Mouse (Mus musculus): ENCODE data around the gene Olfr1451. TPM values are rescaled to one million over a fixed set of nuclear protein-coding genes. Genes with fewer than 3 reads are reported as not detected.
"Not testable (repeated sequence)": the region's sequence is repeated elsewhere in the genome, so short reads cannot be mapped to it uniquely, and the experiment has no call there.

Gene Olfr1451
- not detected in 2 replicates for polyA plus RNA-seq (2014; fragmentation: Nextera tagmentation; extraction: Ambion mirVana)

DNA sequence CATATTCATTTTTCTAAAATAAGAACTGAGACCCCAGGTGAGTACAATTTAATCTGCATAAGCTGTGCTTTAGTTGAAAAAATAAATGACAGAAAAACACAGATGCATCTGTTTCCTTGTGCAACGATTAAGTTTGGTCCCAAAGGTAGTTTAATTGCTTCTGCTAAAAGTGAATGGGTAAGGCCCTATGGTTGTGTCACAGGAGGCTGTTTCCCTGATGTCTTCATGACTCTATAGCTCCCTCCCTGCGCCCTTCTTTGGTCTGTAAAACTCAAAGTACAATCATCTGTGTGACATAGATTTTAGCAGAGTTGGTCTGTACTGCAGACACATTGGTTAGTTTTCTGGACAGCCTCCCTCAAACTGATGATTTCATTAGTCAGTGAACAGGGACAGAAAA, at the start of gene Olfr1451:
TSS of gene Olfr1451 (plus strand) at position 301 of the 400 bp plus-strand sequence.
- ATAC-seq (replicated peaks; ENCODE audit: low FRiP score) (no peak), DNase-seq (ENCODE audit: low spot score) (no peak)
- Histone ChIP-seq H3K27ac (ENCODE audit: low read depth, low read length) (no peak within 1 kb of the TSS), H3K4me3 (ENCODE audit: low read depth, low read length) (no peak within 1 kb of the TSS), H3K4me2 (ENCODE audit: low read depth, low read length, severe bottlenecking) (no peak within 1 kb of the TSS), H3K9ac (ENCODE audit: low read length) (no peak within 1 kb of the TSS), H3K9me3 (ENCODE audit: control insufficient read depth, low read length) (peaks cover 3% of the 10 kb centered on the region; the same call in 1 of the 2 replicates), H3K36me3 (ENCODE audit: control insufficient read depth, insufficient read depth, low read length) (no peaks in the 10 kb centered on the region), H3K4me1 (replicated peaks; ENCODE audit: control insufficient read depth, insufficient read depth, low read length) (no peaks in the 10 kb centered on the region), H3K27me3 (ENCODE audit: control insufficient read depth, insufficient read depth, low read length) (no peaks in the 10 kb centered on the region)
- 79% methylated on average over 2 of the region's 2 CpGs for WGBS

DNA sequence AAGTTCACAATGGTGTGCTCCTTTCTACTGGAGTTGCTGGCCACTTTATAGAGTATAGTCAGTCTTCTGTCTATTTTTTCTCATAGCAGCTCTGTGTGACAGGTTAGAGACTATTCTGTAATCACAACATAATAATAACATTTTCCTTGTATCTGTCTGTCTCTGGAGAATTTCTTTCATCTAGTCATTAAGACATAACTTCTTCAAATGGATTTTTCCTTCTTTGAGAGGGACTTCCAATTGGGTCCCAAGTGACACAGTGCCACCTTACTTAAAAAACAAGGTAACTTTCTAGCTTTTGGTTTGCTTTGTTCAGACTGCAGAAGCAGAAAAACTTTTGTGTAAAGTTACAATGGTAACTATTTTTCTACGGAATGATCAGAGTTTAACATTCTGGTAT, 44.9 kb upstream of the Olfr1451 start, which contains the start of gene Olfr1450:
TSS of gene Olfr1450 (plus strand) at position 301 of the 400 bp plus-strand sequence.
- H3K4me3 ChIP-seq (ENCODE audit: low read depth, low read length), result no peak within 1 kb of the TSS
- H3K9me3 ChIP-seq (ENCODE audit: control insufficient read depth, low read length), result no peaks in the 10 kb centered on the region; the same call in 1 of the 2 replicates
- DNase-seq (ENCODE audit: low spot score) (no peak), ATAC-seq (replicated peaks; ENCODE audit: low FRiP score) (no peak)
- H3K4me1 ChIP-seq (replicated peaks; ENCODE audit: control insufficient read depth, insufficient read depth, low read length), result no peaks in the 10 kb centered on the region
- H3K27me3 ChIP-seq (ENCODE audit: control insufficient read depth, insufficient read depth, low read length), result no peaks in the 10 kb centered on the region
- no peak within 1 kb of the TSS for H3K9ac ChIP-seq (ENCODE audit: low read length)
- WGBS, result 89% methylated on average over 1 of the region's 1 CpGs
- H3K36me3 ChIP-seq (ENCODE audit: control insufficient read depth, insufficient read depth, low read length), result no peaks in the 10 kb centered on the region
- H3K4me2 ChIP-seq (ENCODE audit: low read depth, low read length, severe bottlenecking), result no peak within 1 kb of the TSS
- no peak within 1 kb of the TSS for H3K27ac ChIP-seq (ENCODE audit: low read depth, low read length)

DNA sequence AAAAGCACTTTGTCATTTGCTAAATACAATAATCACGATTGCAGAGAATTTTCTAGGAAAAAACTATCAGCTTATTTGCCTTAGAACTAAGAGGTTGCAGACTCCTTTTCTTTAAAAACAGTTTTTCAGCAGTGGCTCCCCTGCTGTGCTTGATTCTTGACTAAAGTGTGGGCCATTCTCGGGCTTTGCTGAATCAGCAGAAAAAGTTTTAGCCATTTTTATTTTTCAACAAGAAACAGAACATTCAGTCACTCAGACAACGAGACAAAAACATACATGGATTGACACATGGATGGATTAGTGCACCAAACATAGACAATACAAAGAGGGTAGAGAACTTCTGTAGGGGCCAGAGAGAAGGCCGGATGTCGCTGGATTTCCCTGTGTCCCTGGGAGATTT, 24.7 kb upstream of the Olfr1451 start:
- 86% methylated on average over 5 of the region's 5 CpGs for WGBS
- not testable (repeated sequence) for H3K4me3 ChIP-seq (ENCODE audit: low read depth, low read length); H3K36me3 ChIP-seq (ENCODE audit: control insufficient read depth, insufficient read depth, low read length); DNase-seq (ENCODE audit: low spot score); H3K9me3 ChIP-seq (ENCODE audit: control insufficient read depth, low read length); H3K4me2 ChIP-seq (ENCODE audit: low read depth, low read length, severe bottlenecking); ATAC-seq (replicated peaks; ENCODE audit: low FRiP score); H3K4me1 ChIP-seq (replicated peaks; ENCODE audit: control insufficient read depth, insufficient read depth, low read length); H3K27ac ChIP-seq (ENCODE audit: low read depth, low read length); H3K27me3 ChIP-seq (ENCODE audit: control insufficient read depth, insufficient read depth, low read length); H3K9ac ChIP-seq (ENCODE audit: low read length)

DNA sequence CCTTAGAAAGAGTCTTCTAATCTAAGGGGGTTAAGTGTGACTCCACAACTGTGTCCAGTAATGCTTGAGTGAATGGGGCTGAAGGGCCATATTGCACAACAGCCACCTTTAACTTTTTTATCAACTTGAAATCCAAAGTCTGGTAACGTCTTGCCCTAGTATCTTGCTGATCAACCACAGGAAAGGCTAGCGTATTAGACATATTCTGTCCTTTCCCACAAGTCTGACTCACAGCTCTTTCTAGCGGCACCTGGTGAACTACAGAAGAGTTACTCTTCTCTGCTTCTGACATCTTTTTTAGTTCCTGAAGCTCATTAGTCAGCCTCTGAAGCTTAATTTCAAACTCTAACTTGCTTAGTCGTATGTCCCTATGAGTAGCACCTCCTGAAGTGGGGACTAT, 2.5 kb upstream of the Olfr1451 start:
- DNase-seq (ENCODE audit: low spot score); H3K4me3 ChIP-seq (ENCODE audit: low read depth, low read length); H3K27me3 ChIP-seq (ENCODE audit: control insufficient read depth, insufficient read depth, low read length); H3K36me3 ChIP-seq (ENCODE audit: control insufficient read depth, insufficient read depth, low read length); H3K27ac ChIP-seq (ENCODE audit: low read depth, low read length); H3K4me2 ChIP-seq (ENCODE audit: low read depth, low read length, severe bottlenecking); H3K9me3 ChIP-seq (ENCODE audit: control insufficient read depth, low read length); H3K9ac ChIP-seq (ENCODE audit: low read length); H3K4me1 ChIP-seq (replicated peaks; ENCODE audit: control insufficient read depth, insufficient read depth, low read length); ATAC-seq (replicated peaks; ENCODE audit: low FRiP score): not testable (repeated sequence)
- 97% methylated on average over 4 of the region's 4 CpGs for WGBS

DNA sequence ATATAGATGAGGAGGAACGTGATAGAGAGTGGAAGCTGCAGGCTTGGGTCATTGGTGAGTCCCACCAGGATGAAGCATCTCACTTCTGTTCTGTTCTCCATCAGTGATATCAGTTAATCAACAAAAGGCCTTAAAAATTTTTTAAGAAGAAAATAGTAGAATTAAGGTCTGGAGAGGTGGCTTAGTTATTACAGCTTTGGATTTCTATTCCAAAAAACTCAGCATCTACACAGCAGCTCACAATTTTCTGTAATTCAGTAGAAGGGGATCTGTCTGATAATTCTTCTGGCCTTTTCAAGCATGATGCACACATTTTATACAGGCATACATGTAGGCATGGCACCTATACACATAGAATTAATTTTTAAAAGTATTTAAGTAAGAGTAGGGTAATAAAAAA, 33.4 kb downstream of the Olfr1451 start, which contains the start of gene Olfr1453:
TSS of gene Olfr1453 (minus strand) at position 101 of the 400 bp plus-strand sequence.
- no peak within 1 kb of the TSS for H3K4me3 ChIP-seq (ENCODE audit: low read depth, low read length)
- ATAC-seq (replicated peaks; ENCODE audit: low FRiP score) (no peak), DNase-seq (ENCODE audit: low spot score) (no peak)
- H3K4me2 ChIP-seq (ENCODE audit: low read depth, low read length, severe bottlenecking), result no peak within 1 kb of the TSS
- H3K27ac ChIP-seq (ENCODE audit: low read depth, low read length), result no peak within 1 kb of the TSS
- no peak within 1 kb of the TSS for H3K9ac ChIP-seq (ENCODE audit: low read length)
- H3K4me1 ChIP-seq (replicated peaks; ENCODE audit: control insufficient read depth, insufficient read depth, low read length), result no peaks in the 10 kb centered on the region
- H3K36me3 ChIP-seq (ENCODE audit: control insufficient read depth, insufficient read depth, low read length), result no peaks in the 10 kb centered on the region
- 32% methylated on average over 1 of the region's 1 CpGs for WGBS
- peaks cover 3% of the 10 kb centered on the region; the same call in 1 of the 2 replicates for H3K9me3 ChIP-seq (ENCODE audit: control insufficient read depth, low read length)
- H3K27me3 ChIP-seq (ENCODE audit: control insufficient read depth, insufficient read depth, low read length), result no peaks in the 10 kb centered on the region

Other genes with a start within 250 kb of the Olfr1451 start
- gene Cntf, start 229.4 kb upstream of the Olfr1451 start, polyA plus RNA-seq (2014; fragmentation: Nextera tagmentation; extraction: Ambion mirVana), result 0.37 and 0.80 TPM in 2 replicates
- gene Zfp91, start 198.9 kb upstream of the Olfr1451 start, polyA plus RNA-seq (2014; fragmentation: Nextera tagmentation; extraction: Ambion mirVana), result 11.6 and 11.9 TPM in 2 replicates
- 1.2 and 1.3 TPM in 2 replicates for gene Lpxn, start 198.8 kb upstream of the Olfr1451 start, polyA plus RNA-seq (2014; fragmentation: Nextera tagmentation; extraction: Ambion mirVana)
- not detected in 2 replicates for gene Gm5244, start 148.3 kb upstream of the Olfr1451 start, polyA plus RNA-seq (2014; fragmentation: Nextera tagmentation; extraction: Ambion mirVana)
- not detected in 2 replicates for gene Olfr1444, start 137.7 kb upstream of the Olfr1451 start, polyA plus RNA-seq (2014; fragmentation: Nextera tagmentation; extraction: Ambion mirVana)
- gene Olfr1445, start 111.2 kb upstream of the Olfr1451 start, polyA plus RNA-seq (2014; fragmentation: Nextera tagmentation; extraction: Ambion mirVana), result not detected in 2 replicates
- not detected in 2 replicates for gene Olfr1446, start 101.5 kb upstream of the Olfr1451 start, polyA plus RNA-seq (2014; fragmentation: Nextera tagmentation; extraction: Ambion mirVana)
- gene Olfr1447, start 91.3 kb upstream of the Olfr1451 start, polyA plus RNA-seq (2014; fragmentation: Nextera tagmentation; extraction: Ambion mirVana), result not detected in 2 replicates
- gene Olfr1448, start 70.6 kb upstream of the Olfr1451 start, polyA plus RNA-seq (2014; fragmentation: Nextera tagmentation; extraction: Ambion mirVana), result not detected in 2 replicates
- not detected in 2 replicates for gene Olfr1449, start 64.2 kb upstream of the Olfr1451 start, polyA plus RNA-seq (2014; fragmentation: Nextera tagmentation; extraction: Ambion mirVana)
- not detected in 2 replicates for gene Olfr1450, start 44.8 kb upstream of the Olfr1451 start, polyA plus RNA-seq (2014; fragmentation: Nextera tagmentation; extraction: Ambion mirVana)
- not detected in 2 replicates for gene Olfr1453, start 33.3 kb downstream of the Olfr1451 start, polyA plus RNA-seq (2014; fragmentation: Nextera tagmentation; extraction: Ambion mirVana)
- not detected in 2 replicates for gene Olfr1454, start 65.6 kb downstream of the Olfr1451 start, polyA plus RNA-seq (2014; fragmentation: Nextera tagmentation; extraction: Ambion mirVana)
- not detected in 2 replicates for gene Olfr1457, start 102.9 kb downstream of the Olfr1451 start, polyA plus RNA-seq (2014; fragmentation: Nextera tagmentation; extraction: Ambion mirVana)
- gene Olfr1458, start 111.8 kb downstream of the Olfr1451 start, polyA plus RNA-seq (2014; fragmentation: Nextera tagmentation; extraction: Ambion mirVana), result not detected in 2 replicates
- not detected in 2 replicates for gene Olfr1459, start 154.5 kb downstream of the Olfr1451 start, polyA plus RNA-seq (2014; fragmentation: Nextera tagmentation; extraction: Ambion mirVana)
- gene Olfr1461, start 168.0 kb downstream of the Olfr1451 start, polyA plus RNA-seq (2014; fragmentation: Nextera tagmentation; extraction: Ambion mirVana), result not detected in 2 replicates
- not detected in 2 replicates for gene Olfr1462, start 190.7 kb downstream of the Olfr1451 start, polyA plus RNA-seq (2014; fragmentation: Nextera tagmentation; extraction: Ambion mirVana)
- gene Olfr1463, start 236.3 kb downstream of the Olfr1451 start, polyA plus RNA-seq (2014; fragmentation: Nextera tagmentation; extraction: Ambion mirVana), result not detected in 2 replicates

Measured in forebrain, embryonic 11.5 days (tissue).